Mouse (Mus musculus): ENCODE data around the gene Camkk1. TPM values are rescaled to one million over a fixed set of nuclear protein-coding genes. Genes with fewer than 3 reads are reported as not detected.

Camkk1 gene
- polyA plus RNA-seq, 1 experiment from 2014 or later, result 14.0 TPM

DNA sequence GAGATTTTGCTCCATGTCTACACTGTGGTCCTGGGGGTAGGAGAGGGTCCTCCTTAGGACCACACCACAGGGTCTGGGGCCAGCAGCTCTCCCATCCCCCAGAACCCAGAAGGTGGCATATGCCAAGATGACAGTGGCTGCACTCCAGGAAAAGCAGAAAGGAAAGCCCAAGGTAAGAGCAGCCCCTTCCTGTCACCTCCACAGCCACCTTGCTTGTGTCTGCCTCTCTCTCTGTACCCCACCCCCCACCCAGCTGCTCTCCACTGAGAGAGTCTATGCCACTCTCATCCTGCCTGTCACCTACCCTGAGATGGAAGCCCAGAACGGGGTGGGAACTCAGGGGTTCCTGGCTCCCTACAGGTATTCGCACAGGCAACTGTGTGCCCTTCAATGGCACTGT is 10.0 kb upstream of the Camkk1 start:
- Histone ChIP-seq H3K27ac (ENCODE audit: low read depth, low read length) (no peak overlapping the region), H3K4me1 (ENCODE audit: control insufficient read depth, insufficient read depth, low read length) (no peaks in the 10 kb centered on the region), H3K4me2 (ENCODE audit: low read depth, low read length) (no peak overlapping the region), H3K9me3 (ENCODE audit: control insufficient read depth, low read length) (no peaks in the 10 kb centered on the region), H3K36me3 (ENCODE audit: control insufficient read depth, insufficient read depth, low read length) (no peaks in the 10 kb centered on the region), H3K27me3 (ENCODE audit: control insufficient read depth, insufficient read depth, low read length) (no peaks in the 10 kb centered on the region), H3K9ac (replicated peaks; ENCODE audit: low read depth, low read length) (no peak overlapping the region), H3K4me3 (ENCODE audit: low read depth, low read length) (no peak overlapping the region)
- WGBS, result 72% methylated on average over 2 of the region's 2 CpGs
- ATAC-seq (ENCODE audit: low read depth), result no peak

DNA sequence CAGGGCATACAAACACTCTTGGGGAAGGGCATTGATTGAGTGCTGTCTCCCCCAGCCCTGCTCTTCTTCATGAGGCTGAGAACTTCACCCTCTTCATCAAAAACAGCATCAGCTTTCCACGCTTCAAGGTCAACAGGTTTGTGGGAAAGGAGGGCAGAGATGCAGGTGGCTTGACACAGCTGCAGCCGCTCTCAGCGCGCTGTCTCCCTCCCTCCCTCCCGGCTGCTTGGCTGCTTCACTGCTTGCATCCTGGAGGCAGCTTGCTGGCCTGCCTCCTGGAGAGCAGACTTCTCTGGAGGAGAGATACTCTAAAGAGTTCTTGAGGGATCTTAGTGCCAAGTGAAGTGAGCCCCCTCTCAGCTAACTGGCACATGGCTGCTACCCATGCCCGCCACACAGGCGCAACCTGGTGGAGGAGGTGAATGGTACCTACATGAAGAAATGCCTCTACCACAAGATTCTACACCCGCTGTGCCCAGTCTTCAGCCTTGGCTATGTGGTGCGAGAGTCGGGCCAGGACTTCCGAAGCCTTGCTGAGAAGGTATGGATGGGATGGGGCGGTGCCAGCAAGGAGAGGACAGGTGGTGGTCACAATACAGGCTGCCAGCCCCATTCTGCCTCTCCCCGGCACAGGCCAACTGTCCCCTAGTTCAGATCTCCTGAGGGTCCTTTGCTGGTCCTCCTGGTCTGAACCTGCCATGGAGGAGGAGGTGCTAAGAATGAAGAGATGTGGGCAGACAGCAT is 9.1 kb upstream of the Camkk1 start:
- WGBS, result 54% methylated on average over 13 of the region's 13 CpGs
- Histone ChIP-seq H3K27ac (ENCODE audit: low read depth, low read length) (no peak overlapping the region), H3K9me3 (ENCODE audit: control insufficient read depth, low read length) (no peaks in the 10 kb centered on the region), H3K36me3 (ENCODE audit: control insufficient read depth, insufficient read depth, low read length) (no peaks in the 10 kb centered on the region), H3K27me3 (ENCODE audit: control insufficient read depth, insufficient read depth, low read length) (no peaks in the 10 kb centered on the region), H3K4me1 (ENCODE audit: control insufficient read depth, insufficient read depth, low read length) (no peaks in the 10 kb centered on the region), H3K4me3 (ENCODE audit: low read depth, low read length) (no peak overlapping the region), H3K9ac (replicated peaks; ENCODE audit: low read depth, low read length) (no peak overlapping the region), H3K4me2 (ENCODE audit: low read depth, low read length) (no peak overlapping the region)
- no peak for ATAC-seq (ENCODE audit: low read depth)

DNA sequence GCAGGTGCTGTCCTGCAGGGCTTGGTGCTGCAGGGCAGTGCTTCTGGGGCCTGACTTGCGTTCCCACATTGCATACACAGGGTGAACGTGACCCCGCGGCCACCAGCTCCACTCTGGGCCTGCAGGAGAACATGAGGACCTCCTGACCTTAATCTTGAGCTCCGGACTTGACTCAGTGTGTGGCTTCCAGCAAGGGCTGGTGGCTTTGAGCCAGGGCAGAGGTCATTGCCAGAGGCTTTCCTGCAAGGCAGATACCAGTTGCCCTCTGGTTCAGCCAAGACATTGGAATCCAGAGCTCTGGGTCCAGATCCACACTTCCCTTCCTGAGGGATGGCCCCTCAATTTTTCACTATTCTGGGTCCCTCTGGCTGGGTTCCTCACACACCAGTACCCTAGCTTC is 4.8 kb upstream of the Camkk1 start:
- Histone ChIP-seq H3K27me3 (ENCODE audit: control insufficient read depth, insufficient read depth, low read length) (no peaks in the 10 kb centered on the region), H3K4me3 (ENCODE audit: low read depth, low read length) (no peak overlapping the region), H3K36me3 (ENCODE audit: control insufficient read depth, insufficient read depth, low read length) (no peaks in the 10 kb centered on the region), H3K4me1 (ENCODE audit: control insufficient read depth, insufficient read depth, low read length) (no peaks in the 10 kb centered on the region), H3K9me3 (ENCODE audit: control insufficient read depth, low read length) (no peaks in the 10 kb centered on the region), H3K27ac (ENCODE audit: low read depth, low read length) (no peak overlapping the region), H3K4me2 (ENCODE audit: low read depth, low read length) (no peak overlapping the region), H3K9ac (replicated peaks; ENCODE audit: low read depth, low read length) (no peak overlapping the region)
- no peak for ATAC-seq (ENCODE audit: low read depth)
- 75% methylated on average over 5 of the region's 5 CpGs for WGBS

DNA sequence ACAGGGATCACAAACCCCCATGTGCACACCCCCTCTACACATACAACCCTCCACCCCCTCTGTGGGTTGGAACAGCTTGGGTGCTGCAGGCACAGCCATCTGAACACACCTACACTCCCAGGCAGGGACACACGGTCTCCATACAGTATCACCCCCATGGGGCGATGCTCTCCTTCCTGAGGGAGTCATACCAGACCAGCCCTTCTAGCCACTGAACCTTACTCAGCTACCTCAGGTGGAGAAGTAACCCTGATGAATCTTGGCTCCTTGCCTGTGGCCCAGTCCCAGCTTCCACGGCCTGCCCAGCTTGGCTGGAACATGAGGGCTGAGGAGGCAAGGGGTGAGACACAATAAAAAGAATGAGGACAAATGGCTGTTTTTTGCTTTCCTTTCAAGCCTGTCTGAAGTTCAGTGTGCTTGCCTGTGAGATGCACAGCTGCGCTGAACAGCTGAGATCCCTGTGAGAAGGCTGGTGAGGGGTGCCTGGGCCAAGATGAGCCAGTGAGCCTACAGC is 3.9 kb upstream of the Camkk1 start:
- peaks cover 4% of the 10 kb centered on the region; the same call in 1 of the 2 replicates for H3K4me1 ChIP-seq (ENCODE audit: control insufficient read depth, insufficient read depth, low read length)
- no peak overlapping the region for H3K4me2 ChIP-seq (ENCODE audit: low read depth, low read length)
- no peak overlapping the region; the same call in 1 of the 2 replicates for H3K9ac ChIP-seq (replicated peaks; ENCODE audit: low read depth, low read length)
- 73% methylated on average over 4 of the region's 4 CpGs for WGBS
- H3K27ac ChIP-seq (ENCODE audit: low read depth, low read length), result no peak overlapping the region
- no peak overlapping the region for H3K4me3 ChIP-seq (ENCODE audit: low read depth, low read length)
- no peaks in the 10 kb centered on the region for H3K27me3 ChIP-seq (ENCODE audit: control insufficient read depth, insufficient read depth, low read length)
- no peak for ATAC-seq (ENCODE audit: low read depth)
- H3K9me3 ChIP-seq (ENCODE audit: control insufficient read depth, low read length), result no peaks in the 10 kb centered on the region
- no peaks in the 10 kb centered on the region for H3K36me3 ChIP-seq (ENCODE audit: control insufficient read depth, insufficient read depth, low read length)

DNA sequence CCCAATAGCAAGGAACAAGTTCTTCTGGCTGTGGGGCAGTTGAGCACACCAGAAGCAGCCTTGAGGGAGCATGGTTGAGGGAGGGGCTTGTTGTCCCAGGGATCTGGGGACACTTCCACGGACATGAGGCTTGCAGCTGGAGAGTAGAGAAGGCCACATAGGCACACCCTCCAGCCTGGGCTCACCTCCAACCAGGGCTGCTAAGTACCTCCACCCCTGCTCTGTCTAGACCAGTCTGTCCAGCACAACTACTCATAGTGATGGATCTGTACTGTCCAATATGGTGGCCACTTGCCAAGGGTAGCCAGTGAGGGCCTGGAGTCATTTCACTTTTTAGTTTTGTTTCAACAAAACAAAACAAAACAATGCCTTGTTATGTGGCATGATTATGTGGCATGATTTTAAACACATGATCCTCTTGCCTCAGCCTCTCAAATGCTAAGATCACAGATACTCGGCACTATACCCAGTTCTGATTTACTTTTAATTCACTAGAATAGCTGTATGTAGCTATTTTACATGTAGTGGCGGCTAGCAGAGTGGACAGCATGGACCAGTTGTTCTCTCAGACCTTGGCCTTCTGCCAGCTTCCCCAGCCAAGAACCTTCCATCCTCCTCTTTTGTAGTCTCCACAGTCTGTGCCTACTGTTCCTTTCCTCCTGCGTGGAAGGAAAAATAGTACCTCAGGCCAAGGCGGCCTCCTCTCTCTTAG is 3.3 kb upstream of the Camkk1 start:
- Histone ChIP-seq H3K9me3 (ENCODE audit: control insufficient read depth, low read length) (no peaks in the 10 kb centered on the region), H3K36me3 (ENCODE audit: control insufficient read depth, insufficient read depth, low read length) (no peaks in the 10 kb centered on the region), H3K9ac (replicated peaks; ENCODE audit: low read depth, low read length) (no peak overlapping the region; the same call in 1 of the 2 replicates), H3K27ac (ENCODE audit: low read depth, low read length) (no peak overlapping the region), H3K4me2 (ENCODE audit: low read depth, low read length) (no peak overlapping the region), H3K4me3 (ENCODE audit: low read depth, low read length) (no peak overlapping the region), H3K4me1 (ENCODE audit: control insufficient read depth, insufficient read depth, low read length) (peaks cover 8% of the 10 kb centered on the region; the same call in 1 of the 2 replicates), H3K27me3 (ENCODE audit: control insufficient read depth, insufficient read depth, low read length) (0 out of 2 replicates have a peak, but pooled peaks cover 4% of the 10 kb centered on the region)
- ATAC-seq (ENCODE audit: low read depth), result no peak
- WGBS, result 72% methylated on average over 5 of the region's 5 CpGs

DNA sequence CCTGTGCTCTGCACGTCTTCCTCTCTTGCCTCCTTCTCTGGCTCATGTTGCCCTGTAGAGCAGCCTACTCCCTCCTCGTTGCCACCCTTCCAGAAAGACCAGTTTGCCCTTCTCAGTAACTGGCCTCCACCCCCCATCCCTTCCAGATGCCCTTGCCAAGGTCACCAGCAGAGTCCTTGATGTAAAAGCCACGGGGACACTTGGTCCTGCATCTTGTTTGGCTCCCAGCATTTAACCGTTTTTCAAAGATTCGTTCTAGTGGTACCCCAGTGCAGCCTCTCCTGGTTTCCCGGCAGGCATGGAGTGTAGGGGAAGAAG is 2.7 kb upstream of the Camkk1 start:
- no peak overlapping the region for H3K9ac ChIP-seq (replicated peaks; ENCODE audit: low read depth, low read length)
- 76% methylated on average over 6 of the region's 6 CpGs for WGBS
- no peaks in the 10 kb centered on the region for H3K36me3 ChIP-seq (ENCODE audit: control insufficient read depth, insufficient read depth, low read length)
- H3K4me2 ChIP-seq (ENCODE audit: low read depth, low read length), result no peak overlapping the region
- peaks cover 8% of the 10 kb centered on the region; the same call in 1 of the 2 replicates for H3K4me1 ChIP-seq (ENCODE audit: control insufficient read depth, insufficient read depth, low read length)
- H3K27ac ChIP-seq (ENCODE audit: low read depth, low read length), result no peak overlapping the region
- H3K27me3 ChIP-seq (ENCODE audit: control insufficient read depth, insufficient read depth, low read length), result 0 out of 2 replicates have a peak, but pooled peaks cover 4% of the 10 kb centered on the region
- no peaks in the 10 kb centered on the region for H3K9me3 ChIP-seq (ENCODE audit: control insufficient read depth, low read length)
- no peak overlapping the region for H3K4me3 ChIP-seq (ENCODE audit: low read depth, low read length)
- ATAC-seq (ENCODE audit: low read depth), result no peak

DNA sequence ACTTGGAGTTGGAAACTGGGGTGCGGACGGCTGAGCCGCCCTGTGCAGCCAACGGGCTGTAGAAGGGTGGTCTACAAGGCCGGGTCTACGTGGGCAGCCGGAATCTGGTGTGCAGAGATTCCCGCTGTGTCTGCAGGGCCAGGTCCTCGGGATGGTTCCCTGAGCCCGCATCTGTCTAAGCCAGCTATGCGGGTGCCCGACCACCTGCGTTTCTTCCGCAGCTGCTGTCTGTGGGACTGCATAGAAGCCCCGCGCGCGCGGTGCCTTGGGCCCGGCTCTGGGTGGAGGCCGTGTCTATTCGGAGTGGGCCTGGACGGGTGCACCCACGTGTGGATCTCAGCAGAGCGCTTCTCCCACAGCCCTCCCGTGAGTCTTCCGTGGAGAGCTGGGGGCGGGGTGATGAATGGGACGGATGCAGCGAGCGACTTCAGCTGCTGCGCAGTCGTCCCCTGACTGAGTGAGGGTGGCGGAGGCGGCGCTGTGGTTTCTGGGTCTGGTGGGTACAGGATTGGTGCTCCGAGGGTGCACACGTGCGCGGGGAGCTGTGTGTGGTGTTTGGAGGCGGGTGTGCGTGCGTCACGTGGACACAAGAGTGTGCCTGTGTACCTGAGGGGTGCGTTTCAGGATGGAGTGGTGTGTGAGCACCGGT is 463 bp downstream of the Camkk1 start:
- peak; percentile 82 for ATAC-seq (ENCODE audit: low read depth)
- H3K4me3 ChIP-seq (ENCODE audit: low read depth, low read length), result peak overlapping the region; percentile 68
- H3K36me3 ChIP-seq (ENCODE audit: control insufficient read depth, insufficient read depth, low read length), result no peaks in the 10 kb centered on the region
- 0 out of 2 replicates have a peak, but pooled peaks cover 4% of the 10 kb centered on the region for H3K27me3 ChIP-seq (ENCODE audit: control insufficient read depth, insufficient read depth, low read length)
- peaks cover 8% of the 10 kb centered on the region; the same call in 1 of the 2 replicates for H3K4me1 ChIP-seq (ENCODE audit: control insufficient read depth, insufficient read depth, low read length)
- H3K4me2 ChIP-seq (ENCODE audit: low read depth, low read length), result peak overlapping the region; percentile 90
- peak overlapping the region; percentile 66 for H3K27ac ChIP-seq (ENCODE audit: low read depth, low read length)
- H3K9me3 ChIP-seq (ENCODE audit: control insufficient read depth, low read length), result no peaks in the 10 kb centered on the region
- whole genome bisulfite sequencing, result under 1% methylated on average over 46 of the region's 46 CpGs
- peak overlapping the region; percentile 72 for H3K9ac ChIP-seq (replicated peaks; ENCODE audit: low read depth, low read length)

DNA sequence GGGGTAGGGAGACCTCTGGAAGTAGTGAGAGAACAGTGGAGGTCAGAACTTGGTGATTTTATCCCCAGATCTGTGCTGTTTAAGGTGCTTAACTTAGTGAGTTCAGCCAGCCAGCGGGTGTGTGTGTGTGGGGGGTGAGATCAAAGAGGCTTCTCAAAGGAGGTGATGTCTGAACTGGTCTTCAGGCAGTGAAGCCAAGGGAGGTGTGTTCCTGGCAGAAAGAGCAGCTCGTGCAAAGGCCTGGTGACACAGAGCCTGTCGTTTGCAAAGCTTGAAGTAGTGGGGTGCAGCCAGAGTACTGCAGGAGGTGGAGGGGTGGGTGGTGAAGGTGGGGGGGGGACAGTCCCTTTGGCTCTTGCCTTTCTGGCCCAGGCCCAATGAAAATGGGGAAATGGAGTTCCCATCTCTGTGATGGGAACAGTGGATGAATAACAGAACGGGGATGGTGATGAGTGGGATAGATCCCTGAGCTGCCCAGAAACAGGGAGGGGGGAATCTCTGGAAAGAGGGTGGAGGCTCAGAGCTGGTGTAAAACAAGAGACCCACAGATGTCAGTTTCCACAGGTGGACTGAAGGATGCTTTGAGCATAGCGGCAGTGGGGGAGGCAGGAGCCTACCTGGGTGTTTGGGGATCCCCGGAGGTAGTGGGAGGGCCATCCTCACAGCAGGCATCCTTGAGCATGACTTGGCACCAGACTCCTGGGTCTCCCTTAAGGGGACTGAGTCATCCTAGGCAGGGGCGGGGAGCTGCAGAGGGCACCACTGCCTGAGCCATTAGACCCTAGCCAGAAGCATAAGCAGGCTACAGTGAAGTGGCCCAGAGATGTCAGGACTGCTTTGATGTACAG is 2.4 kb downstream of the Camkk1 start:
- Histone ChIP-seq H3K9me3 (ENCODE audit: control insufficient read depth, low read length) (no peaks in the 10 kb centered on the region), H3K27me3 (ENCODE audit: control insufficient read depth, insufficient read depth, low read length) (0 out of 2 replicates have a peak, but pooled peaks cover 4% of the 10 kb centered on the region), H3K9ac (replicated peaks; ENCODE audit: low read depth, low read length) (no peak overlapping the region), H3K4me1 (ENCODE audit: control insufficient read depth, insufficient read depth, low read length) (peaks cover 8% of the 10 kb centered on the region; the same call in 1 of the 2 replicates), H3K27ac (ENCODE audit: low read depth, low read length) (no peak overlapping the region), H3K4me2 (ENCODE audit: low read depth, low read length) (no peak overlapping the region), H3K4me3 (ENCODE audit: low read depth, low read length) (no peak overlapping the region), H3K36me3 (ENCODE audit: control insufficient read depth, insufficient read depth, low read length) (no peaks in the 10 kb centered on the region)
- WGBS, result 50% methylated on average over 7 of the region's 7 CpGs
- no peak for ATAC-seq (ENCODE audit: low read depth)
